Mouse (Mus musculus) olfactory bulb, adult 2 months (tissue): ENCODE measurements around the gene Zmiz1. TPM values are rescaled to one million over a fixed set of nuclear protein-coding genes. Genes with fewer than 3 reads are reported as not detected.

ENCODE experiments used
- H3K27ac ChIP-seq: fragments of 200-500 bp; 2 replicates; pipeline ENCODE4 v1.5.1; 2012; ENCODE audit warnings: low read depth, low read length; ENCODE audit not compliant: insufficient read depth
- H3K4me1 ChIP-seq: fragments of 200-500 bp; 2 replicates; pipeline ENCODE4 v1.6.1; 2012; ENCODE audit warnings: low read length; ENCODE audit not compliant: control insufficient read depth, insufficient read depth
- H3K4me3 ChIP-seq: fragments of 200-500 bp; 2 replicates; pipeline ENCODE4 v1.5.1; 2012; ENCODE audit warnings: mild to moderate bottlenecking, low read depth, low read length, moderate library complexity; ENCODE audit not compliant: insufficient read depth
- CTCF ChIP-seq: fragments of 200-500 bp; IDR thresholded peaks from 2 replicates; pipeline ENCODE4 v1.5.1; 2012; ENCODE audit warnings: low read depth, mild to moderate bottlenecking, low read length, moderate library complexity; ENCODE audit not compliant: insufficient read depth
- POLR2A ChIP-seq: fragments of 200-500 bp; IDR thresholded peaks from 2 replicates; pipeline ENCODE4 v1.6.1; 2012; ENCODE audit warnings: mild to moderate bottlenecking, low read depth, low read length, moderate library complexity; ENCODE audit not compliant: insufficient read depth
- WGBS: fragments of 180-500 bp; shearing (Covaris S2); methylation state at CpG from one replicate; pipeline ENCODE4 v1.1.7; 2018; 5-methylcytosine and 5-hydroxymethylcytosine counted together
- polyA plus RNA-seq: library from polyadenylated mRNA; stranded (reverse); fragments of >200 nt; gene quantifications from 2 replicates; pipeline ENCODE4 v1.2.4, GENCODE M21; 2012; ENCODE audit warnings: low replicate concordance; ENCODE audit not compliant: missing spikeins, insufficient read depth, insufficient read length

The Zmiz1 gene
- polyA plus RNA-seq, 1 experiment = not detected

DNA sequence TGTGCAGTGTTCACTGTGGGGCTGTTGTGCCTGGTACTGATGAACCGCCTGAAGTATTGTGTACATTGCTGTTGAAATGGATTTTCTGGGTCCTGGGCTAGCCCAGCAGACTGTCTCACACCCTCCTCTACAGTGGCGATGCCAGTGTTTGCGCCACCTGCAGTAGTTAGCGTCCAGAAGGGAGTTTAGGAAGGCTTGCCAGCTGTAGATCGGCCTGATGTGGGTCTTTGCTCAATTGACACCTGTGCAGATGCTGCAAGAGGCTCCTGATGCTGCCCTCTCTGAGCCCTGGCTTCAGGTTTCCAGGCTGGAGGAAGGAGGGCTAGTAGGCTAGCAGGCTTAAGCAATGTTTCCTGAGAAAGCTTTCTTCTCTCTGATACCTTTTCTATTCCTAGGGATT lies 42.5 kb downstream of the Zmiz1 start:
- 82% methylated on average over 5 of the region's 5 CpGs for WGBS
- Histone ChIP-seq H3K4me3 (no peak overlapping the region), H3K27ac (no peak overlapping the region), H3K4me1 (peaks cover 25% of the 10 kb centered on the region)
- TF ChIP-seq POLR2A (no peak), CTCF (no peak)

DNA sequence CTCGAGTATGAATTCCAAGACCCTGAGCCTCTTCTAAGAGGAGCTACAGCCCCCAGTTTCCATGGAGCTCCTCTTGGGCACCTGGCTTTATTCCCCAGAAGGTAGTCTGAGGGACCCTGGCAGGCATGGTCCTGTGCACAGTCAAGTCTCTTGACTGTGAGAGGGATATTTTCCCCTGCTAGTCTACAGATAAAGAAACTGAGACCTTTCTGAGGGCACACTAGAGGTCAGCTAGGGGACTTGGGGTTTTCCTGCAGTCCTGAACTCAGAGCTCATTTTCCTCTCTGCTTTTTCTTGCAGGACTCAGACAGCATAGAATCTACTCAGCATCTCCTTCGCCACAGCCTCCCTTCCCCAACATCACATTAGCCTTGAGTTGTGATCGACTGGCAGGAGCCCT lies 43.4 kb downstream of the Zmiz1 start:
- no peak for TF ChIP-seq POLR2A
- TF ChIP-seq CTCF = no peak
- Histone ChIP-seq H3K4me3 (no peak overlapping the region), H3K27ac (no peak overlapping the region), H3K4me1 (peaks cover 20% of the 10 kb centered on the region)
- WGBS = 82% methylated on average over 3 of the region's 3 CpGs

DNA sequence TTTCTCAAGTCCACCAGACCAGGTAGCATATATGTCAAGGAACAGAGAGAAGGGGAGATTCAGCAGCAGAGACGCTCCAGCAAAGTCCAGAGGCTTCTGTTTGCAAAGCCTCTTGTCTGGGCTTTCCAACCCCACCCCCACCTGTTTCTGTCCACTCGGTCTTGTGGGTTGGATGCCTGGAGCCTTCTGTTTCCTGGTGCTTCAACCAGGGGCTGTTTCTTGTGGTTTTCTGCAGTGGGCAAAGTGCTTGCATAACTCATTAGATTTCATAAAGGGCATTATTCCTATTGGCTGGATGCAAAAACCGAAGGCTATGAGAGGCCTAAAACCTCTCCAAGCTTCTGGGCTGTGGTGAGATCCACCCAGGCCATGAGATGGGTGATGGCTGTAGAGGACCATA lies 45.3 kb downstream of the Zmiz1 start:
- Histone ChIP-seq H3K4me3 (no peak overlapping the region), H3K27ac (no peak overlapping the region), H3K4me1 (peaks cover 16% of the 10 kb centered on the region; the same call in 1 of the 2 replicates)
- WGBS = 88% methylated on average over 3 of the region's 3 CpGs
- TF ChIP-seq POLR2A (no peak), CTCF (no peak)

DNA sequence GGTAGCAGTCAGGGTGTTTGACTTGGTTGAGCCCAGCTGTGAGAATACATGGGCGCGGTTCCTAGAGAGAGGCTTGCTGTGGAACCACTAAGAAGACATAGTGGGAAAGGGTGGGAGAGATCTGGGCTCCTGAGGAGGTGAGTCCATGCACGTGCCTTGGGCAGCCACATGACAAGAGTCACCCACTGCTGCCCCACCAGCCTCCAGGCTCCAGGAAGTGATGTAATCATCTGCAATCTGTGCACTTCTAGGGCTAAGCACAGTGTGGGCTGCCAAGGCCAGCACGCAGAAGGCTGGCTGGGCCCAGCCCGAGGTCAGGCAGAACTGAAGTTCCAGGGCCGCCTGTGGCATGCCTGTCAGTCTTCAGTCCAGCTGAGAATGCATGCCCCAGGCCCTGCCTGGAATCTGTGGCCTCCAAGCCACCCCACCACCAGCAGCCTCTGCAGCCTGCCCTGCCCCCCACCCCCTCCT lies 46.3 kb downstream of the Zmiz1 start:
- Histone ChIP-seq H3K27ac (no peak overlapping the region), H3K4me3 (no peak overlapping the region), H3K4me1 (peaks cover 16% of the 10 kb centered on the region; the same call in 1 of the 2 replicates)
- TF ChIP-seq CTCF (no peak), POLR2A (no peak)
- 71% methylated on average over 6 of the region's 6 CpGs for WGBS

DNA sequence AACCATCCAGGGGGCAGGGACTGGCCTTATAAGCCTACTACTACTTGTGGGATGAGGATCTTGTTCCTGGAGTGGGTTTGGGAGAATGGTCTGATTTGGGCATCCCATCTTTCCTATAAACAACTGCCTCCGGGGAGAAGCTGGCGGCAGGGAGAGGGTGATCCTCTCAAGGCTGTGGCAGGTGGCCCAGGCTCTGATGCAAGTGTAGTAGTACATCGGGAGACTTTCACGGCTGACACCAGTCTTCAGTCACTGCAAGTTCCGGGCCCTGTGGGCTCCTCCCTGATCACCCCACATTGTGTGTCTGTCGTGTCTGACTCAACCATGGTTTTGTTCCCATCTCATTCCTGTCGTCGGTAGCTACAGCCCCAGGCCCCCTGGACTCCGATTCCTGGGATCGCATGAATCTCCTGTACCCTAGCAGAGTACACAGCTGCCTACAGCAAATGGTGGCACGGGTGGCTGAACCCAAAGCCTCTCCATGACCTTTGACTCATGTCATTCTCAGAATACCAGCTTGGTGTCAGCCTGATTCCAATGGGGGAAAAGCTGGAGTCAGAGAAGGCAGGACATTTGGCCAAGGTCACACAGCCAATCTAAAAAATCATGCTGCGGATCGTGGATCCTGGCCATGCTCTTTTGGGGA lies 49.2 kb downstream of the Zmiz1 start:
- no peak overlapping the region for H3K4me3 ChIP-seq
- peaks cover 35% of the 10 kb centered on the region for H3K4me1 ChIP-seq
- no peak for TF ChIP-seq CTCF
- no peak for TF ChIP-seq POLR2A
- no peak overlapping the region for H3K27ac ChIP-seq
- WGBS = 79% methylated on average over 13 of the region's 13 CpGs

DNA sequence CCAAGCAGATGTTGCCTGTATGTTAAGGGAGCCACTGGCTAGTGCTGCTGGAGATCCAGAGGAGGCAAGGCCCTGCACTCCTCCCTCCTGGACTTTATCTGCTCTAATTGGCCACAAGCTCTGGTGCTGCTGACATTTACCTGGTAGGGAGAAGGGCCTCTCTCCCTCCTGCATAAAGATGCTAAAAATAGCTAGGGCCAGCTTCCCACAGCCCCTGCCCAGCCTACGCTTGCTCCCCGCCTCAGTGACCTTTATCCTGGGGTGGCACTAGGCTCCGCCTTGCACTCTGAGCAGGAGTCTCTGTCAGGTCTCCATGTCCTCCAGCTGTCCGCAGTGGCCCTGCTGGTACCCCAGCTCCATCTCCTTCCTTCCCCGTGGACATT lies 49.8 kb downstream of the Zmiz1 start:
- WGBS = 88% methylated on average over 5 of the region's 5 CpGs
- TF ChIP-seq CTCF (no peak), POLR2A (no peak)
- no peak overlapping the region for H3K4me3 ChIP-seq
- peaks cover 38% of the 10 kb centered on the region for H3K4me1 ChIP-seq
- no peak overlapping the region for H3K27ac ChIP-seq

DNA sequence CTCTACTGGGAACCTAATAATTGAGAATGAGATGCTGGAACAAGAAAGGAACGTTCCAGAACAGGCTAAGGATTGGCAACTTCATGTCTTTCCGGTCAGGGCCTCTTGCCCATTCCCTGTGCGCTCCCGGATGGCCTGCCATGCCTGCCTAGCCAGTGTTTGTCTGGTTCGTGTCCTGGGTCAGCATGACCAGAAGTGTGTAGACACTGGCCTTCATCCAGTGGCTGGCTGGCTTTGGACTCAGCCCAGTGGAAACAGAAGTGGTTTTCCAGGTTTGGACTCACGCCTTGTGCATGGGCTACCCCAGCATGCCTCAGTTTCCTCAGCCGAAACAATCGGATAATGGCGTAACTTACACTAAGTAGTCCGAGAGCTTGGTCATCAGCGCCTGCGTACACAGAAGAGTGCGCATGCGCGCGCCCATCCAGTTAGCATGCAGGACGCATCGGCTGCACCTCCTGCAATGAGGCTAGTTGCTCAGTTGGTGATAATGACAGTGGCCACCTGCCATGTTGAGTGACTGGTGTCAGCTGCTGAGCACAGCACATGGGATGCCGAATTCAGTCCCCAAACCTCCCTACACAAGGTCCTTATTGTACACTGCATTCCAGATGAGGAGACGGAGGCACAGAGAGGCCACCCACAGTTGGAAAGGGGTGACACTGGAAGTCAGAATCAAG lies 50.6 kb downstream of the Zmiz1 start:
- 87% methylated on average over 20 of the region's 20 CpGs for WGBS
- Histone ChIP-seq H3K27ac (no peak overlapping the region), H3K4me3 (no peak overlapping the region), H3K4me1 (peaks cover 38% of the 10 kb centered on the region)
- TF ChIP-seq POLR2A (no peak), CTCF (no peak)

DNA sequence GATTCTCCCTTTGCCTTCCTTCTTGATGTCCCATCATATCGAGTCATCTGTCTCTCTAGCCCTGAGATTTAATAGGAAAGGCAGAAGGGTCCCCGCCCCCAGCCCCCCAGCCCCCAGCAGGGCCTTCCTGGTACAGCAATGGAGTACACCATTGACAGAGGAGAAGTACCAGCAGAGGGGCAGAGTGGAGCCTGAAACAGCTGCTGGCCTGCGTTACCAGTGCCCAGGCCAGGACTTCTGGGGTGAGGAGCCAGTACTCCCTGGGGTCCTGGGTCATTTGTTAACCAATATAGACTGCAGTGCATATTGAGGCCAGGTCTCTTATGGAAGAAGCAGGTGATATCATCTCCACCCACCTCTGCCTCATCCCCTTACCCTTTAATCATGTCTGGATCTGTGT lies 51.4 kb downstream of the Zmiz1 start:
- WGBS = 72% methylated on average over 3 of the region's 3 CpGs
- H3K27ac ChIP-seq = no peak overlapping the region
- H3K4me1 ChIP-seq = peaks cover 40% of the 10 kb centered on the region
- no peak for TF ChIP-seq CTCF
- TF ChIP-seq POLR2A = no peak
- no peak overlapping the region for H3K4me3 ChIP-seq

DNA sequence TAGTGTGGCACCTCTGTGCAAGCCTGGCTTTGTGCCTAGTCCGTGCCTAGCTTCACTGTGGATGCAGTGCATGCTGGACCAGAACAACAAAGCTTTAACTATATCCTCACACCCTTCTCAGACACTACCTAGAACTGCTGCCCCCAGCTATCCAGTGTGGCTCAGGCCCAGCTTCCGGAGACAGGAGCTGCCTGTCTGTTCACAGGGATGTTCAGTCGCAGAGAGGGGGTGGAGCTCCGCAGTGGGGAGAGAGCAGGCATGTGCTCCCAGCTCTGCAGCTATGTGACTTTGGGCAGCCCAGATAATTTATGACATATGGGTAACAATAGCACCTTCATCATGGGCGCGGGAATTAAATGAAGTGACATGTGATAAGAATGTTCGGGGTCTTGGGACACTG lies 52.0 kb downstream of the Zmiz1 start:
- Histone ChIP-seq H3K4me3 (no peak overlapping the region), H3K4me1 (peaks cover 43% of the 10 kb centered on the region), H3K27ac (no peak overlapping the region)
- WGBS = 72% methylated on average over 7 of the region's 7 CpGs
- no peak for TF ChIP-seq CTCF
- TF ChIP-seq POLR2A = no peak

DNA sequence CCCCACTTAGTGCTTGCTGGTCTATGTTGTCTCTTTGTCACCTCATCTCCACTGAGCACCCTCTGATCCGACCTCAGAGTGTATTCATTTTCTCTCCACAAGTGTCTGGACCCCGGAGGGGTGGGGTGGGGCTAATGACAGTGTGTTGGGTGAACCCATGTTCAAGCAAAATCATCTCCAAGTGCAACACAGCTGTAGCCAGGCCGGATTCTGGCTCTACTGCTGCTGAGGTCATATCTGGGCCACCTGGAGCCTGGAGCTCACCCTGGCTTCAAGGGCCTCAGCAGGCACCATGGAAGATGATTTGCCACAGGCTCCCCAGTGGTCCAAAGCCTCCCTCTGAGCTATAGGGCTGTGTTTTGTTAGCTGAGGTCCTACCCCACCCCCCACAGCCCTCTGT lies 52.6 kb downstream of the Zmiz1 start:
- 53% methylated on average over 3 of the region's 3 CpGs for WGBS
- Histone ChIP-seq H3K4me3 (no peak overlapping the region), H3K4me1 (peaks cover 46% of the 10 kb centered on the region), H3K27ac (no peak overlapping the region)
- TF ChIP-seq POLR2A (no peak), CTCF (no peak)
